Mouse (Mus musculus) spleen, embryonic (tissue): ENCODE measurements around the gene En2.

Source experiments
- CTCF ChIA-PET: fragments of 350-600 bp; sonication (Branson Sonifier 250); formaldehyde crosslinking; loops from one replicate; lab custom pipeline; 2022; lab: Charles Lee

Gene En2

DNA sequence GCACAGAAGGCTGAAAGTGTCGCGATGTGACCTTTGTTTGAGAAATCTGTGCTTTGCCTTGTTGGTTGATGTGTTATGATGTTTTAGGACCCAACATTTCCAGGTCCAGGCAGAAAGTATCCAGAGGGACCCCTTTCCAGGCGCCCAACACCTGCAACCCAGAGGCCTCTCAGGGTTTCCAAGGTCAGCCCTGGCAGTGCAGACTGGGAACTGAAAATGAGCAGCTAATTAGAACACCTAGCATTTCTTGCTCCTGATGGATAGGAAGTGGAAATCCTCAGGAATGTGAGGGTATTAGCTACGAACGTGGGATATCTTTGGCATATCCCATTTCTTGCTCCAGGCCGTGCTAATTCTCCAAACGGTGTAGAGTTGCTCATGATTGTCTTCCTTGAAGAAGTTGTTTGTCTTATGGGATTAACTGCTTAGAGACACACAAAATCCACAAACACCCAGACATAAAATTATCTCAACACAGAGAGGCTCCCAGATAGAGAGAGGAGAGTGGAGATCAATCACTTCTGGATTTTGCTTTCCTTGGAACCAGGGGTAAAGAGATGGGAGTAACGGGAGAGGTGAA lies 5.5 kb upstream of the En2 start:
- CTCF ChIA-PET, result no interaction called here

GRCm38 (mm10) chr5:28161383-28161937 lies 4.0 kb upstream of the En2 start:
- CTCF ChIA-PET, result no interaction called here

- CTCF ChIA-PET, result no interaction called here
These were observed 3.5 kb upstream of the En2 start for GRCm38 (mm10) chr5:28161938-28162402.

DNA sequence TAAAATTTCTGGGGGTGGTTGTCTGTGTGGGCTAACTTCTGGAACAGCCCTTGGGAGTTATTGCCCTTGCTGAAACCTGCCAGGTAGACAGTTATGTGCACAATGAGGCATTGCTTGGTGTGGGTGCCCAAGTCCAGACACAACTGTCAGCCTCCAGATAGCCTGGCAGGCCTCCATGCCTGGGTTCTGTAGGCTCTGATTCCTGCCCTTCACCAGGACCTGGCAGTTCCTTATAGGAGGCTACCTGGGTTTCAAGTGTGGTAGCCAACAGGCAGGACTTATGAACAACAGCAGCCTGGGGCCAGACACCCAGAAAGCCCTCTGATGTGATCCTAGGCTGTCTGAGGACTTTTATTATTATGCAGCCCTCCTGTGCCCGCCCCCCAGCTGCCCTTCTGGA lies 1.6 kb upstream of the En2 start:
- CTCF ChIA-PET, result no interaction called here

DNA sequence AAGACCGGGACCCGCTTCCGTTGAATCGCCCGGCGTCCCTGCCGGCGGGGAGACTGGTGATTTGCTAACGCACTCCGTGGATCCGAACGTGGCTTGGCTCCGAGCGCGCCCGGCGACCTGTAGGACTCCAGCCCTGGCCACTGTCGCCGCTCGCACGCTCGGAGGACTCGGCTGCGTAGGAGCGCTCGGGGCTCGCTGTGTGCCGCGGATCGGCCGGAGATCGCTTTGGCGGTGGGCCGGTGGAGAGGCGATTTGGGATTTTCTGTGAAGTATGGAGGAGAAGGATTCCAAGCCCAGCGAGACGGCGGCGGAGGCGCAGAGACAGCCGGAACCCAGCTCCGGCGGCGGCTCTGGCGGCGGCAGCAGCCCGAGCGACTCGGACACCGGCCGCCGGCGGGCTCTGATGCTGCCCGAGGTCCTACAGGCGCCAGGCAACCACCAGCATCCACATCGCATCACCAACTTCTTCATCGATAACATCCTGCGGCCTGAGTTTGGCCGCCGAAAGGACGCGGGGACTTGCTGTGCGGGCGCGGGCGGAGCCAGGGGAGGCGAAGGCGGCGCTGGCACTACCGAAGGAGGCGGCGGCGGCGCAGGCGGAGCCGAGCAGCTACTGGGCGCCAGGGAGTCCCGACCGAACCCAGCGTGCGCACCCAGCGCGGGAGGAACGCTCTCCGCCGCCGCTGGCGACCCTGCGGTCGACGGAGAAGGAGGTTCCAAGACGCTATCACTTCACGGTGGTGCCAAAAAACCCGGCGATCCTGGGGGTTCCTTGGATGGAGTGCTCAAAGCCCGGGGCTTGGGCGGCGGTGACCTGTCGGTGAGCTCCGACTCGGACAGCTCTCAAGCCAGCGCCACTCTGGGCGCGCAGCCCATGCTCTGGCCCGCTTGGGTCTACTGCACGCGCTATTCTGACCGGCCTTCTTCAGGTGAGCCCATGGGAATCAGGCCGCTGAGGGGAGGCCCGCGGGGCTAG lies 1.1 kb downstream of the En2 start:
- CTCF ChIA-PET, result no interaction called here

- CTCF ChIA-PET, result no interaction called here
These were observed 2.2 kb downstream of the En2 start for GRCm38 (mm10) chr5:28167611-28168252.

DNA sequence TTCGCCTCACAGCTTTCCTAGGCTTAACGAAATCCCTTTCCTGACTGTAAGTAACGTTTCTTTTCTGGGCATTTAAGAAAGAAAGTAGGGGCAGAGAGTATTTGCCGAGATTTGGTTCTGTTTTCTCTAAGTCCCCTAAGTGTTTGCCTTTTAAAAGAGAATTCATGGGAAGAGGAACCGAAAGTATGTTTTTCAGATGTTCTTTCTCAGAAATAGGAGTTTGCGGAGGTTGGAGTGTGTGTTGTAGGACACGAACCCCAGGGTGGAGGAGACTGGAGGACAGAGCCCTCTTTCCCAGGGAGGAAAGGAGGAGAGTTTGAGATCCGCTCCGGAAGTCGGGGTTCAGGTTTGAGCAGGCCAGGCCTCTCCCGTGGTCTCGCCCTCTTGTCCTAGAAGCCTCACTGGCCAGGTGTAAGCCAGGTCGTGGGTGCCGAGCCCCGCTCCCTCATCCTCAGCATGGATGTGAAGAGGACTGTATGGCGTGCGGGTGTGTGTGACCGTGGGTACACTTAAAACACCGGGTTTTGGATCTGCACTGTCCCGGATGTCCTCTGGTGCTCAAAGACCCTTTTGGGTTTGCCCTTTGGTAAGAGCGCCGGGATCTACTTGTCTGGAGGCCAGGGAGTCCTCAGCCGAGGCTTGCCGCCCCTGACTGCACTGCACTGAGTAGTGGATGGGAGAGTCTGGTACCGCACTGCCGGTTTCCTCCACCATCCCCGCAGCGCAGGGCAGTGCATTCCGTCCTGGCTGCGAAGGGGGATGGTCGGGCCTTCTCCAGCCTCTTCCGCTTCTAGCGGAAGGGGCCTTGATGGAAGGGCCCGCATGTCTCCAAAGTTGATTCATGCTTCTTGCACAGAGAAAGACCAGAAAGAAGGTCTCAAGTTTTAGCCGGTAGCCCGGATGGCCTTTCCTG lies 3.0 kb downstream of the En2 start:
- CTCF ChIA-PET, result interaction anchor here (0.9 kb wide), 1 partner anchor 17 kb away, joined by 3 read pairs; no protein-coding TSS in a partner anchor

- CTCF ChIA-PET, result interaction anchor here (0.9 kb wide), 1 partner anchor 16 kb away, joined by 3 read pairs; no protein-coding TSS in a partner anchor
These were observed 3.8 kb downstream of the En2 start for GRCm38 (mm10) chr5:28169166-28169801.

DNA sequence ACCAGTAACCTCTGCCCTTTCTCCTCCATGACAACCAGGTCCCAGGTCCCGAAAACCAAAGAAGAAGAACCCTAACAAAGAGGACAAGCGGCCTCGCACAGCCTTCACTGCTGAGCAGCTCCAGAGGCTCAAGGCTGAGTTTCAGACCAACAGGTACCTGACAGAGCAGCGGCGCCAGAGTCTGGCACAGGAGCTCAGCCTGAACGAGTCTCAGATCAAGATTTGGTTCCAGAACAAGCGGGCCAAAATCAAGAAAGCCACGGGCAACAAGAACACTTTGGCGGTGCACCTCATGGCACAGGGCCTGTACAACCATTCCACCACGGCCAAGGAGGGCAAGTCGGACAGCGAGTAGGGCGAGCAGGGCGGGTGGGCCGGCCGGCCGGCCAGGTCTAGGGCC lies 4.6 kb downstream of the En2 start:
- CTCF ChIA-PET, result no interaction called here

DNA sequence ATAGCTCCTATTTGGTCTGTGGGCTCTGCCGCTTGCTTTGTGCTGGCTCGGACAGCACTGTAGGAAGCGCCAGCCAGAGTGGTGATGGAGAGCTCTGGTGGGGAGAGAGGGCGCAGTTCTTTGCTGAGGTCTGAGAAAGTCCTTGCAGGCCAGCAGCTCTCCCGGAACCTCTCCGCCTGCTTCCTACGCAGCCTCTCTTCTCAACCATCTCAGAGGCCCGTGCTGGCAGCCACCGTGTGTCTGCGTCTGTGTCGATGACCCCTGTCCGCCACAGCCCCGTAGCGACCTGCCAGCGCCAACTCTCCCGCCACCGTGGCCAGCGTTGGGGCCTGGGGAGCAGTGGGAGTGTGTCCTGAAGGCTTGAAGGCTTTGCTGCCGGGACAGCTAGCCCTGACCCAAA lies 5.4 kb downstream of the En2 start:
- CTCF ChIA-PET, result no interaction called here

GRCm38 (mm10) chr5:28171667-28172066 lies 6.2 kb downstream of the En2 start:
- CTCF ChIA-PET, result no interaction called here

GRCm38 (mm10) chr5:28172261-28172920 lies 6.9 kb downstream of the En2 start:
- CTCF ChIA-PET, result no interaction called here

- CTCF ChIA-PET, result interaction anchor here (0.6 kb wide), 1 partner anchor 121 kb away, joined by 3 read pairs; no protein-coding TSS in a partner anchor
These were observed 7.6 kb downstream of the En2 start for GRCm38 (mm10) chr5:28172921-28173670.

DNA sequence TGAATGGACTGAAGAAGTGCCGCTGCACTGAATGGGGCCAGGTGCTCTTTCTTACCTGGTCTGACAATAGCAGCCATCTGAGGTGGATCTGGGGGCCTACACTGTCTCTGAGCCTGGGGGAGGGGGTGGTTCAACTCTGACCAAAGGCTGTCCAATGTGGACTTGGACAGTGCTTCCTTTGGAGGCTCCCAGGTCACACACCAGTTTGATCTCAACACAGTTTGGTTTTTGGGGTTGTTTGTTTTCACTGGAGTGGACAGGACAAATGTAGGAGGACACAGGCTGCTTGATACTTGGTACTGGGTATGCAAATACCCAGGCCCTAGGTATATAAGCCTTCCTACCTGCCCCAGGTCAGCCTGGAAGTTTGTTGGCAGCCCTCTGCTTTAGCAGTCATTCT lies 8.2 kb downstream of the En2 start:
- CTCF ChIA-PET, result interaction anchor here (0.6 kb wide), 1 partner anchor 121 kb away, joined by 3 read pairs; no protein-coding TSS in a partner anchor

- CTCF ChIA-PET, result no interaction called here
These were observed 8.6 kb downstream of the En2 start for GRCm38 (mm10) chr5:28174086-28174485.

GRCm38 (mm10) chr5:28174876-28175569 lies 9.5 kb downstream of the En2 start:
- CTCF ChIA-PET, result no interaction called here

DNA sequence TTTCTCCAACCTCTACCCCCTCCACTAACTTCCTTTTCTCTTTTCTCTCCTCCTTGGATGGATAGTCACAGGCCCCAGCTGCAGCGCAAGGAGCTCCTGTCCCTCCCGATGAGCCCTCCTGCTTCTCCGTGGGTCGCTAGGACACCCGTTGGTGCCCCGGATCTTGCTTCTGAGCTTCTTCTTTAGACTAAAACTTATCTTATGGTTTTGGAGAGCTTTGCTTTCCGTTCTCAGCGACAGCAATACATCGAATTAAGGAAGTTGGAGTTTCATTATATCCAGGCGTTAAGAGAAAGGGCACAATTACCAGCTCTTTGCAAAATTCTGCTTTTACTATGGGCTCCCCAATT lies 10.1 kb downstream of the En2 start:
- CTCF ChIA-PET, result no interaction called here

GRCm38 (mm10) chr5:28176023-28176422 lies 10.5 kb downstream of the En2 start:
- CTCF ChIA-PET, result no interaction called here
